Comparison of ENCODE assay signal across 17 mouse cellular contexts in the genomic region with DNA sequence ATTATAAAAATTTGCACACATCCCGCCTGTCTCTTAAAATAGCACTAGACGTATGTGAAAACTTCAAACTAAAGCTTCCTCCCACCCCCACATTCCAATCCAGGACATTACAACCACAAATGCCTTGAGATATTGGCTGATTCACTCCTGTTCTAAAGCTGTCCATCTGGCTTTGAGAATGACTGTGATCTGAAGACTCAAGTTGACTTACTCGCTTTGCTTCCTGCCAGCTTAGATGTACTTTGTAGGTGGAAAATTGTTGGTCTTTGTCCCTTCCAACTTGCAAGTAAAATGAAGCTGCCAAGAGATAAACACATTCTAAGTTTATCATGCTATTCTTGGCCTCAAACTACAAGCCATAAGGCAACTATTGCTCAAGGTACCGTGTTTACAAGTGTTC.
DNase-seq lines count a peak whose midpoint lies in the region; ATAC-seq and TF ChIP-seq lines count a peak whose summit lies in the region.
"Had no signal": no experiment of that assay in that cellular context is flagged by ENCODE, and none has a peak within 500 bp of the region (broad histone marks: within the 10 kb centered on the region; RNA-seq: fewer than 3 reads in every experiment).

No protein-coding gene starts in this region.

- no peak overlapping the region for H3ac ChIP-seq in myocyte (ENCODE audit: control insufficient read depth, insufficient read length)

- no peak overlapping the region for H3K9ac ChIP-seq in forebrain, embryonic 16.5 days (replicated peaks; ENCODE audit: low read depth, low read length)
- no peak overlapping the region for H3K9ac ChIP-seq in forebrain, embryonic 15.5 days (replicated peaks)
- H3K9ac ChIP-seq in heart, embryonic 13.5 days, result no peak overlapping the region
- H3K9ac ChIP-seq: embryonic facial prominence, embryonic 13.5 days; liver, embryonic 15.5 days; midbrain, embryonic 15.5 days had no signal

- 77% methylated on average over 4 of the region's 4 CpGs for WGBS in forebrain, embryonic 16.5 days
- WGBS in forebrain, embryonic 15.5 days, result 83% methylated on average over 4 of the region's 4 CpGs
- 30% methylated on average over 4 of the region's 4 CpGs for WGBS in heart, embryonic 13.5 days

- no peaks in the 10 kb centered on the region for H3K27me3 ChIP-seq in forebrain, embryonic 16.5 days (replicated peaks; ENCODE audit: control insufficient read depth, insufficient read depth, low read length)
- no peaks in the 10 kb centered on the region for H3K27me3 ChIP-seq in forebrain, embryonic 15.5 days
- H3K27me3 ChIP-seq in heart, embryonic 13.5 days (replicated peaks), result no peaks in the 10 kb centered on the region
- H3K27me3 ChIP-seq in myocyte (ENCODE audit: control insufficient read depth, insufficient read depth, insufficient read length), result no peaks in the 10 kb centered on the region
- H3K27me3 ChIP-seq: embryonic facial prominence, embryonic 13.5 days; liver, embryonic 15.5 days; midbrain, embryonic 15.5 days had no signal

- H3K4me1 ChIP-seq in forebrain, embryonic 16.5 days (replicated peaks; ENCODE audit: control insufficient read depth, insufficient read depth, low read length), result no peaks in the 10 kb centered on the region
- no peaks in the 10 kb centered on the region for H3K4me1 ChIP-seq in forebrain, embryonic 15.5 days
- H3K4me1 ChIP-seq in heart, embryonic 13.5 days, result peaks cover 5% of the 10 kb centered on the region
- H3K4me1 ChIP-seq: embryonic facial prominence, embryonic 13.5 days; liver, embryonic 15.5 days; midbrain, embryonic 15.5 days had no signal

- no peaks in the 10 kb centered on the region for H3K9me3 ChIP-seq in forebrain, embryonic 16.5 days (ENCODE audit: control insufficient read depth, low read length)
- H3K9me3 ChIP-seq in forebrain, embryonic 15.5 days, result no peaks in the 10 kb centered on the region
- no peaks in the 10 kb centered on the region for H3K9me3 ChIP-seq in heart, embryonic 13.5 days
- H3K9me3 ChIP-seq: embryonic facial prominence, embryonic 13.5 days; liver, embryonic 15.5 days; midbrain, embryonic 15.5 days had no signal

- H3K36me3 ChIP-seq in forebrain, embryonic 16.5 days (ENCODE audit: control insufficient read depth, insufficient read depth), result no peaks in the 10 kb centered on the region
- no peaks in the 10 kb centered on the region for H3K36me3 ChIP-seq in forebrain, embryonic 15.5 days
- no peaks in the 10 kb centered on the region for H3K36me3 ChIP-seq in heart, embryonic 13.5 days
- no peaks in the 10 kb centered on the region for H3K36me3 ChIP-seq in myocyte (ENCODE audit: control insufficient read depth, insufficient read depth)
- H3K36me3 ChIP-seq: embryonic facial prominence, embryonic 13.5 days; liver, embryonic 15.5 days; midbrain, embryonic 15.5 days had no signal

- TF ChIP-seq POLR2A in myocyte (IDR thresholded peaks at IDR 0.05; ENCODE audit: insufficient read length, low read depth), result no peak

- no peaks in the 10 kb centered on the region for H3K79me2 ChIP-seq in myocyte (ENCODE audit: control insufficient read depth, insufficient read depth)

- no peak overlapping the region for H3K27ac ChIP-seq in forebrain, embryonic 16.5 days (ENCODE audit: low read length)
- H3K27ac ChIP-seq in forebrain, embryonic 15.5 days (replicated peaks), result no peak overlapping the region
- H3K27ac ChIP-seq in heart, embryonic 13.5 days (replicated peaks), result peak overlapping the region; percentile 13; the same call in 1 of the 2 replicates
- H3K27ac ChIP-seq: embryonic facial prominence, embryonic 13.5 days; liver, embryonic 15.5 days; midbrain, embryonic 15.5 days had no signal

- no peak overlapping the region for H3K4me3 ChIP-seq in forebrain, embryonic 16.5 days (replicated peaks; ENCODE audit: low read length)
- no peak overlapping the region for H3K4me3 ChIP-seq in forebrain, embryonic 15.5 days
- no peak overlapping the region for H3K4me3 ChIP-seq in heart, embryonic 13.5 days
- no peak overlapping the region for H3K4me3 ChIP-seq in myocyte
- H3K4me3 ChIP-seq: embryonic facial prominence, embryonic 13.5 days; liver, embryonic 15.5 days; midbrain, embryonic 15.5 days had no signal

- peak; percentile 71 for ATAC-seq in forebrain, embryonic 16.5 days
- no peak for ATAC-seq in forebrain, embryonic 15.5 days (replicated peaks)
- no peak for ATAC-seq in heart, embryonic 13.5 days (ENCODE audit: extremely low read depth, insufficient number of reproducible peaks, low FRiP score, low TSS enrichment)
- ATAC-seq: inflammation-experienced regulatory T-cells, adult 6 months; lung, postnatal 0 days; midbrain, embryonic 15.5 days had no signal

- DNase-seq in heart, adult 11 months, result no peak
- DNase-seq in 416B (ENCODE audit: low read depth), result peak; percentile 9
- DNase-seq in lung, postnatal 14 days, result no peak
- DNase-seq: adrenal gland, postnatal 14 days; cerebellum, adult 8-10 months; kidney, adult 9 months; retina, postnatal 1 day; thymus, postnatal 25 days had no signal

- no peak overlapping the region for H3K4me2 ChIP-seq in forebrain, embryonic 16.5 days (ENCODE audit: low read length)
- H3K4me2 ChIP-seq in forebrain, embryonic 15.5 days (replicated peaks), result no peak overlapping the region
- H3K4me2 ChIP-seq in heart, embryonic 13.5 days, result peak overlapping the region; percentile 8; the same call in 1 of the 2 replicates
- peak overlapping the region; percentile 14 for H3K4me2 ChIP-seq in myocyte (ENCODE audit: low read depth)
- H3K4me2 ChIP-seq: embryonic facial prominence, embryonic 13.5 days; liver, embryonic 15.5 days; midbrain, embryonic 15.5 days had no signal

TF ChIP-seq in myocyte, 11 proteins besides CTCF, POLR2A, EP300 and RAD21:
- TF ChIP-seq CEBPB (IDR thresholded peaks at IDR 0.05; ENCODE audit: insufficient read depth, poor library complexity, severe bottlenecking) (no peak), REST (IDR thresholded peaks at IDR 0.05; ENCODE audit: insufficient read depth, insufficient read length) (no peak), E2F4 (IDR thresholded peaks at IDR 0.05; ENCODE audit: insufficient read depth) (no peak), MYOD1 (IDR thresholded peaks at IDR 0.05; ENCODE audit: control insufficient read depth in 1 of 3, insufficient read length in 2 of 3, low read depth in 2 of 3) (no peak), MYOG (IDR thresholded peaks at IDR 0.05; ENCODE audit: control insufficient read depth in 1 of 3, insufficient read depth in 1 of 3, insufficient read length in 2 of 3, low read depth in 2 of 3) (no peak), TCF12 (IDR thresholded peaks at IDR 0.05; ENCODE audit: insufficient read depth, poor library complexity, severe bottlenecking) (no peak), TCF3 (IDR thresholded peaks at IDR 0.05; ENCODE audit: insufficient read length, low read depth) (no peak), POLR2AphosphoS2 (IDR thresholded peaks at IDR 0.05; ENCODE audit: insufficient read length, low read depth) (no peak), MAX (IDR thresholded peaks at IDR 0.05; ENCODE audit: low read depth) (no peak), SRF (IDR thresholded peaks at IDR 0.05; ENCODE audit: control insufficient read depth, insufficient read length, low read depth) (no peak), USF1 (IDR thresholded peaks at IDR 0.05; ENCODE audit: low read depth) (no peak)

Comparison
In these comparisons a context has a peak if more than half of its experiments do, and no peak if none do; other contexts are left out.
1. H3K4me2 ChIP-seq: peak in heart, embryonic 13.5 days (single experiment) and myocyte (single experiment); none in forebrain, embryonic 16.5 days (single experiment) and forebrain, embryonic 15.5 days (single experiment).